Mouse (Mus musculus): ENCODE results near the gene Pygm. TPM values are rescaled to one million over a fixed set of nuclear protein-coding genes. Genes with fewer than 3 reads are reported as not detected.
A peak's percentile ranks its signal among the peaks of the same experiment; 100 is the strongest.

Gene Pygm
- polyA plus RNA-seq, 1 experiment from 2014 or later = 9.3 TPM

- no peak overlapping the region for H3K9ac ChIP-seq (replicated peaks; ENCODE audit: low read depth, low read length)
- WGBS = 84% methylated on average over 22 of the region's 22 CpGs
These were observed 13.5 kb downstream of the Pygm start for GRCm38 (mm10) chr19:6397582-6398249.

GRCm38 (mm10) chr19:6398447-6399284 is 14.5 kb downstream of the Pygm start:
- Histone ChIP-seq H3K4me1 (ENCODE audit: control insufficient read depth, insufficient read depth, low read length) (peaks cover 20% of the 10 kb centered on the region), H3K27ac (ENCODE audit: low read length) (peak overlapping the region; percentile 35; the same call in 1 of the 2 replicates), H3K36me3 (ENCODE audit: control insufficient read depth, insufficient read depth, low read length) (no peaks in the 10 kb centered on the region), H3K9ac (replicated peaks; ENCODE audit: low read depth, low read length) (0 out of 2 replicates have a peak overlapping the region, but pooled peaks have one; percentile 25), H3K27me3 (ENCODE audit: control insufficient read depth, insufficient read depth, low read length) (no peaks in the 10 kb centered on the region), H3K9me3 (ENCODE audit: control insufficient read depth, low read depth, low read length) (no peaks in the 10 kb centered on the region), H3K4me3 (ENCODE audit: low read depth, low read length) (peak overlapping the region; percentile 57), H3K4me2 (replicated peaks; ENCODE audit: low read depth, low read length) (peak overlapping the region; percentile 92)
- WGBS = 1% methylated on average over 38 of the region's 39 CpGs
- peak; percentile 54 for ATAC-seq (ENCODE audit: insufficient number of reproducible peaks, insufficient read depth, low FRiP score, low read depth)

More at GRCm38 (mm10) chr19:6397582-6398249, 13.5 kb downstream of the Pygm start:
- H3K4me2 ChIP-seq (replicated peaks; ENCODE audit: low read depth, low read length) = 0 out of 2 replicates have a peak overlapping the region, but pooled peaks have one; percentile 92
- no peaks in the 10 kb centered on the region for H3K36me3 ChIP-seq (ENCODE audit: control insufficient read depth, insufficient read depth, low read length)
- ATAC-seq (ENCODE audit: insufficient number of reproducible peaks, insufficient read depth, low FRiP score, low read depth) = no peak
- no peaks in the 10 kb centered on the region for H3K27me3 ChIP-seq (ENCODE audit: control insufficient read depth, insufficient read depth, low read length)
- no peak overlapping the region for H3K4me3 ChIP-seq (ENCODE audit: low read depth, low read length)
- peaks cover 20% of the 10 kb centered on the region for H3K4me1 ChIP-seq (ENCODE audit: control insufficient read depth, insufficient read depth, low read length)
- H3K27ac ChIP-seq (ENCODE audit: low read length) = no peak overlapping the region
- no peaks in the 10 kb centered on the region for H3K9me3 ChIP-seq (ENCODE audit: control insufficient read depth, low read depth, low read length)

- no peaks in the 10 kb centered on the region for H3K27me3 ChIP-seq (ENCODE audit: control insufficient read depth, insufficient read depth, low read length)
- peak within 1 kb of the TSS; percentile 25; the same call in 1 of the 2 replicates for H3K9ac ChIP-seq (replicated peaks; ENCODE audit: low read depth, low read length)
- ATAC-seq (ENCODE audit: insufficient number of reproducible peaks, insufficient read depth, low FRiP score, low read depth) = 0 out of 2 replicates have a peak, but pooled peaks have one; percentile 14
- H3K27ac ChIP-seq (ENCODE audit: low read length) = peak within 1 kb of the TSS; percentile 35; the same call in 1 of the 2 replicates
- under 1% methylated on average over 79 of the region's 87 CpGs for WGBS
- peak within 1 kb of the TSS; percentile 92 for H3K4me2 ChIP-seq (replicated peaks; ENCODE audit: low read depth, low read length)
- no peaks in the 10 kb centered on the region for H3K36me3 ChIP-seq (ENCODE audit: control insufficient read depth, insufficient read depth, low read length)
- H3K4me1 ChIP-seq (ENCODE audit: control insufficient read depth, insufficient read depth, low read length) = peaks cover 20% of the 10 kb centered on the region
- no peaks in the 10 kb centered on the region for H3K9me3 ChIP-seq (ENCODE audit: control insufficient read depth, low read depth, low read length)
- peak within 1 kb of the TSS; percentile 57 for H3K4me3 ChIP-seq (ENCODE audit: low read depth, low read length)
These were observed 15.3 kb downstream of the Pygm start, which contains the start of gene Rasgrp2 for GRCm38 (mm10) chr19:6399285-6400095. Gene Rasgrp2, plus strand, starts transcription at chr19:6399340.

GRCm38 (mm10) chr19:6400096-6401086 is 16.2 kb downstream of the Pygm start:
- WGBS = 3% methylated on average over 29 of the region's 29 CpGs
- Histone ChIP-seq H3K4me1 (ENCODE audit: control insufficient read depth, insufficient read depth, low read length) (peaks cover 20% of the 10 kb centered on the region), H3K4me2 (replicated peaks; ENCODE audit: low read depth, low read length) (peak overlapping the region; percentile 92), H3K27ac (ENCODE audit: low read length) (no peak overlapping the region), H3K9ac (replicated peaks; ENCODE audit: low read depth, low read length) (peak overlapping the region; percentile 25; the same call in 1 of the 2 replicates), H3K4me3 (ENCODE audit: low read depth, low read length) (peak overlapping the region; percentile 57), H3K27me3 (ENCODE audit: control insufficient read depth, insufficient read depth, low read length) (no peaks in the 10 kb centered on the region), H3K36me3 (ENCODE audit: control insufficient read depth, insufficient read depth, low read length) (no peaks in the 10 kb centered on the region), H3K9me3 (ENCODE audit: control insufficient read depth, low read depth, low read length) (no peaks in the 10 kb centered on the region)
- 0 out of 2 replicates have a peak, but pooled peaks have one; percentile 1 for ATAC-seq (ENCODE audit: insufficient number of reproducible peaks, insufficient read depth, low FRiP score, low read depth)

GRCm38 (mm10) chr19:6401131-6401815 is 17.1 kb downstream of the Pygm start:
- Histone ChIP-seq H3K27ac (ENCODE audit: low read length) (no peak overlapping the region), H3K9me3 (ENCODE audit: control insufficient read depth, low read depth, low read length) (no peaks in the 10 kb centered on the region), H3K4me2 (replicated peaks; ENCODE audit: low read depth, low read length) (peak overlapping the region; percentile 92), H3K4me1 (ENCODE audit: control insufficient read depth, insufficient read depth, low read length) (peaks cover 20% of the 10 kb centered on the region), H3K36me3 (ENCODE audit: control insufficient read depth, insufficient read depth, low read length) (no peaks in the 10 kb centered on the region), H3K4me3 (ENCODE audit: low read depth, low read length) (peak overlapping the region; percentile 57), H3K9ac (replicated peaks; ENCODE audit: low read depth, low read length) (no peak overlapping the region; the same call in 1 of the 2 replicates), H3K27me3 (ENCODE audit: control insufficient read depth, insufficient read depth, low read length) (no peaks in the 10 kb centered on the region)
- peak; percentile 14; the same call in 1 of the 2 replicates for ATAC-seq (ENCODE audit: insufficient number of reproducible peaks, insufficient read depth, low FRiP score, low read depth)
- WGBS = under 1% methylated on average over 32 of the region's 32 CpGs

GRCm38 (mm10) chr19:6401951-6402350 is 17.8 kb downstream of the Pygm start:
- H3K9me3 ChIP-seq (ENCODE audit: control insufficient read depth, low read depth, low read length) = no peaks in the 10 kb centered on the region
- H3K9ac ChIP-seq (replicated peaks; ENCODE audit: low read depth, low read length) = no peak overlapping the region; the same call in 1 of the 2 replicates
- WGBS = 12% methylated on average over 9 of the region's 9 CpGs
- H3K4me1 ChIP-seq (ENCODE audit: control insufficient read depth, insufficient read depth, low read length) = peaks cover 20% of the 10 kb centered on the region
- peak overlapping the region; percentile 57 for H3K4me3 ChIP-seq (ENCODE audit: low read depth, low read length)
- no peaks in the 10 kb centered on the region for H3K27me3 ChIP-seq (ENCODE audit: control insufficient read depth, insufficient read depth, low read length)
- 0 out of 2 replicates have a peak, but pooled peaks have one; percentile 0 for ATAC-seq (ENCODE audit: insufficient number of reproducible peaks, insufficient read depth, low FRiP score, low read depth)
- H3K27ac ChIP-seq (ENCODE audit: low read length) = no peak overlapping the region
- no peaks in the 10 kb centered on the region for H3K36me3 ChIP-seq (ENCODE audit: control insufficient read depth, insufficient read depth, low read length)
- H3K4me2 ChIP-seq (replicated peaks; ENCODE audit: low read depth, low read length) = peak overlapping the region; percentile 92

GRCm38 (mm10) chr19:6403869-6404268 is 19.7 kb downstream of the Pygm start:
- Histone ChIP-seq H3K9ac (replicated peaks; ENCODE audit: low read depth, low read length) (no peak overlapping the region), H3K4me3 (ENCODE audit: low read depth, low read length) (no peak overlapping the region), H3K27me3 (ENCODE audit: control insufficient read depth, insufficient read depth, low read length) (no peaks in the 10 kb centered on the region), H3K27ac (ENCODE audit: low read length) (no peak overlapping the region), H3K9me3 (ENCODE audit: control insufficient read depth, low read depth, low read length) (no peaks in the 10 kb centered on the region), H3K4me1 (ENCODE audit: control insufficient read depth, insufficient read depth, low read length) (peaks cover 20% of the 10 kb centered on the region), H3K36me3 (ENCODE audit: control insufficient read depth, insufficient read depth, low read length) (no peaks in the 10 kb centered on the region), H3K4me2 (replicated peaks; ENCODE audit: low read depth, low read length) (no peak overlapping the region)
- no peak for ATAC-seq (ENCODE audit: insufficient number of reproducible peaks, insufficient read depth, low FRiP score, low read depth)
- 80% methylated on average over 10 of the region's 10 CpGs for WGBS

All from stomach, embryonic 14.5 days (tissue).